Mouse (Mus musculus) frontal cortex, postnatal 25 days (tissue): ENCODE data around the gene Olfr472.
"Not testable (repeated sequence)": the region's sequence is repeated elsewhere in the genome, so short reads cannot be mapped to it uniquely, and the experiment has no call there.

ENCODE experiments used
- DNase-seq, 2 experiments: peaks; one replicate each; pipeline ENCODE4 v3.0.0; 2022; ENCODE audit warnings: low spot score in 2 of 2

Olfr472 gene

GRCm38 (mm10) chr7:107897602-107898001 lies at the start of gene Olfr472:
TSS of gene Olfr472 (plus strand) at chr7:107897902.
- DNase-seq, result no peak

GRCm38 (mm10) chr7:107930146-107930545 lies 32.4 kb downstream of the Olfr472 start, which contains the start of gene Olfr473:
TSS of gene Olfr473 (plus strand) at chr7:107930446.
- no peak for DNase-seq

- not testable (repeated sequence) for DNase-seq
Observed at GRCm38 (mm10) chr7:107952539-107952938, 54.8 kb downstream of the Olfr472 start.

GRCm38 (mm10) chr7:107954343-107954742 lies 56.6 kb downstream of the Olfr472 start, which contains the start of gene Olfr474:
TSS of gene Olfr474 (plus strand) at chr7:107954643.
- no peak for DNase-seq
